Mouse (Mus musculus) midbrain, embryonic 14.5 days (tissue): ENCODE data around the gene Il1r2. TPM values are rescaled to one million over a fixed set of nuclear protein-coding genes. Genes with fewer than 3 reads are reported as not detected.
A peak's percentile ranks its signal among the peaks of the same experiment; 100 is the strongest.

Experiments
- ATAC-seq: fragments of 200-750 bp; cut with Nextera tagmentation; 2 replicates; pipeline ENCODE4 v1.8.0; 2017; ENCODE audit warnings: moderate number of reproducible peaks, moderate library complexity; ENCODE audit not compliant: low FRiP score, low TSS enrichment
- DNase-seq: peaks from one replicate; pipeline ENCODE4 v3.0.0-alpha.2; 2015
- H3K27ac ChIP-seq: fragments of 300-500 bp; sonication (generic); replicated peaks from 2 replicates; pipeline ENCODE4 v1.5.1; 2014; ENCODE audit warnings: mild to moderate bottlenecking, low read depth, low read length, moderate library complexity
- H3K27me3 ChIP-seq: fragments of 300-500 bp; sonication (generic); 2 replicates; pipeline ENCODE4 v1.6.1; 2014; ENCODE audit warnings: low read length, control low read depth, mixed read lengths; ENCODE audit not compliant: control insufficient read depth, insufficient read depth
- H3K36me3 ChIP-seq: fragments of 300-500 bp; sonication (generic); 2 replicates; pipeline ENCODE4 v1.6.1; 2014; ENCODE audit warnings: low read length, control low read depth; ENCODE audit not compliant: control insufficient read depth, insufficient read depth
- H3K4me1 ChIP-seq: fragments of 300-500 bp; sonication (generic); 2 replicates; pipeline ENCODE4 v1.6.1; 2014; ENCODE audit warnings: mild to moderate bottlenecking, antibody characterized with exemption, low read length, control low read depth; ENCODE audit not compliant: control insufficient read depth, insufficient read depth
- H3K4me2 ChIP-seq: fragments of 300-500 bp; sonication (generic); 2 replicates; pipeline ENCODE4 v1.6.1; 2014; ENCODE audit warnings: mild to moderate bottlenecking, low read length, moderate library complexity
- H3K4me3 ChIP-seq: fragments of 300-500 bp; sonication (generic); replicated peaks from 2 replicates; pipeline ENCODE4 v1.5.1; 2014; ENCODE audit warnings: low read depth, low read length
- H3K9ac ChIP-seq: fragments of 300-500 bp; sonication (generic); replicated peaks from 2 replicates; pipeline ENCODE4 v1.6.1; 2014; ENCODE audit warnings: mild to moderate bottlenecking, low read length, moderate library complexity
- H3K9me3 ChIP-seq: fragments of 300-500 bp; sonication (generic); 2 replicates; pipeline ENCODE4 v1.6.1; 2016; ENCODE audit warnings: low read length, control low read depth, mixed read lengths; ENCODE audit not compliant: control insufficient read depth
- WGBS: fragments of 180-500 bp; shearing (Covaris S2); extraction: QIAGEN DNeasy Blood & Tissue Kit; methylation state at CpG from one replicate; pipeline ENCODE4 v1.1.7; 2014; 5-methylcytosine and 5-hydroxymethylcytosine counted together
- polyA plus RNA-seq: library from polyadenylated mRNA; unstranded; fragments of >200 nt; fragmentation: Nextera tagmentation; extraction: Ambion mirVana; gene quantifications from 2 replicates; pipeline ENCODE4 v1.2.1, GENCODE M21; 2014

The Il1r2 gene
- polyA plus RNA-seq: 0.22 and 0.45 TPM in 2 replicates

- no peaks in the 10 kb centered on the region for H3K4me1 ChIP-seq
- DNase-seq: no peak
- ATAC-seq: no peak
- H3K9ac ChIP-seq: no peak within 1 kb of the TSS
- H3K4me3 ChIP-seq: no peak within 1 kb of the TSS
- 91% methylated on average over 5 of the region's 5 CpGs for WGBS
- H3K9me3 ChIP-seq: no peaks in the 10 kb centered on the region
- no peak within 1 kb of the TSS for H3K27ac ChIP-seq
- H3K4me2 ChIP-seq: no peak within 1 kb of the TSS
- no peaks in the 10 kb centered on the region for H3K36me3 ChIP-seq
- no peaks in the 10 kb centered on the region for H3K27me3 ChIP-seq
Measured at GRCm38 (mm10) chr1:40073779-40074178, at the start of gene Il1r2. Gene Il1r2, plus strand, starts transcription at chr1:40074079.

GRCm38 (mm10) chr1:40024554-40025320 is 49.1 kb upstream of the Il1r2 start:
- peaks cover 84% of the 10 kb centered on the region for H3K36me3 ChIP-seq
- DNase-seq: no peak
- WGBS: 96% methylated on average over 27 of the region's 27 CpGs

GRCm38 (mm10) chr1:40025416-40025815 is 48.5 kb upstream of the Il1r2 start:
- 95% methylated on average over 5 of the region's 5 CpGs for WGBS
- no peak overlapping the region for H3K4me3 ChIP-seq
- no peak for ATAC-seq

More at GRCm38 (mm10) chr1:40024554-40025320, 49.1 kb upstream of the Il1r2 start:
- H3K9me3 ChIP-seq: no peaks in the 10 kb centered on the region
- H3K4me2 ChIP-seq: no peak overlapping the region
- no peak overlapping the region for H3K27ac ChIP-seq
- no peaks in the 10 kb centered on the region for H3K27me3 ChIP-seq
- ATAC-seq: no peak
- no peak overlapping the region for H3K4me3 ChIP-seq
- no peak overlapping the region for H3K9ac ChIP-seq
- no peaks in the 10 kb centered on the region for H3K4me1 ChIP-seq

GRCm38 (mm10) chr1:40027116-40027620 is 46.7 kb upstream of the Il1r2 start:
- Histone ChIP-seq H3K9ac (no peak overlapping the region), H3K9me3 (no peaks in the 10 kb centered on the region), H3K36me3 (peaks cover 62% of the 10 kb centered on the region), H3K27ac (no peak overlapping the region), H3K4me3 (no peak overlapping the region), H3K27me3 (no peaks in the 10 kb centered on the region), H3K4me2 (no peak overlapping the region), H3K4me1 (no peaks in the 10 kb centered on the region)
- ATAC-seq (no peak), DNase-seq (no peak)
- WGBS: 92% methylated on average over 7 of the region's 7 CpGs

More at GRCm38 (mm10) chr1:40025416-40025815, 48.5 kb upstream of the Il1r2 start:
- peaks cover 77% of the 10 kb centered on the region for H3K36me3 ChIP-seq
- H3K9ac ChIP-seq: no peak overlapping the region
- no peaks in the 10 kb centered on the region for H3K9me3 ChIP-seq
- no peak overlapping the region for H3K27ac ChIP-seq
- H3K4me2 ChIP-seq: no peak overlapping the region
- no peaks in the 10 kb centered on the region for H3K27me3 ChIP-seq
- no peak for DNase-seq
- H3K4me1 ChIP-seq: no peaks in the 10 kb centered on the region

GRCm38 (mm10) chr1:40028207-40028998 is 45.5 kb upstream of the Il1r2 start:
- H3K9me3 ChIP-seq: no peaks in the 10 kb centered on the region
- DNase-seq: no peak
- WGBS: 84% methylated on average over 12 of the region's 12 CpGs
- no peaks in the 10 kb centered on the region for H3K4me1 ChIP-seq
- H3K4me2 ChIP-seq: no peak overlapping the region
- H3K4me3 ChIP-seq: no peak overlapping the region
- ATAC-seq: peak; percentile 28; the same call in 1 of the 2 replicates
- H3K27me3 ChIP-seq: no peaks in the 10 kb centered on the region
- H3K36me3 ChIP-seq: peaks cover 50% of the 10 kb centered on the region
- no peak overlapping the region for H3K27ac ChIP-seq
- H3K9ac ChIP-seq: no peak overlapping the region

GRCm38 (mm10) chr1:40029597-40029996 is 44.3 kb upstream of the Il1r2 start:
- no peak overlapping the region for H3K27ac ChIP-seq
- WGBS: 93% methylated on average over 5 of the region's 5 CpGs
- DNase-seq (no peak), ATAC-seq (no peak)
- no peak overlapping the region for H3K4me3 ChIP-seq
- H3K4me1 ChIP-seq: no peaks in the 10 kb centered on the region
- no peaks in the 10 kb centered on the region for H3K27me3 ChIP-seq
- H3K9me3 ChIP-seq: no peaks in the 10 kb centered on the region
- peaks cover 39% of the 10 kb centered on the region for H3K36me3 ChIP-seq
- H3K4me2 ChIP-seq: no peak overlapping the region
- H3K9ac ChIP-seq: no peak overlapping the region

- DNase-seq (no peak), ATAC-seq (no peak)
- Histone ChIP-seq H3K27ac (no peak overlapping the region), H3K36me3 (peaks cover 31% of the 10 kb centered on the region), H3K9me3 (no peaks in the 10 kb centered on the region), H3K27me3 (no peaks in the 10 kb centered on the region), H3K4me1 (no peaks in the 10 kb centered on the region), H3K4me3 (no peak overlapping the region), H3K4me2 (no peak overlapping the region), H3K9ac (no peak overlapping the region)
- 88% methylated on average over 14 of the region's 14 CpGs for WGBS
Measured at GRCm38 (mm10) chr1:40030287-40030975, 43.4 kb upstream of the Il1r2 start.

GRCm38 (mm10) chr1:40030976-40031356 is 42.9 kb upstream of the Il1r2 start:
- H3K4me3 ChIP-seq: no peak overlapping the region
- H3K4me2 ChIP-seq: no peak overlapping the region
- H3K9me3 ChIP-seq: no peaks in the 10 kb centered on the region
- no peak overlapping the region for H3K9ac ChIP-seq
- ATAC-seq: no peak
- WGBS: 92% methylated on average over 8 of the region's 8 CpGs
- no peaks in the 10 kb centered on the region for H3K27me3 ChIP-seq
- no peak for DNase-seq
- H3K36me3 ChIP-seq: peaks cover 25% of the 10 kb centered on the region
- H3K27ac ChIP-seq: no peak overlapping the region
- H3K4me1 ChIP-seq: no peaks in the 10 kb centered on the region
